Mouse (Mus musculus) heart, postnatal 10 days (tissue): ENCODE data around the gene Ano1. TPM values are rescaled to one million over a fixed set of nuclear protein-coding genes. Genes with fewer than 3 reads are reported as not detected.

Experiments used
- DNase-seq, 2 experiments: peaks; one replicate each; pipeline ENCODE4 v3.0.0; 2021
- intact Hi-C: fragments of 180-260 bp; cut with DNase I; formaldehyde crosslinking; loops from one replicate; pipeline ENCODE4 v1.15.1; 2025
- total RNA-seq, 2 experiments: library from RNA; stranded (reverse); gene quantifications; 2 replicates each; pipeline ENCODE4 v1.2.3; 2021

Gene Ano1
- total RNA-seq, 2 experiments from 2014 or later: 18.9 to 24.6 TPM

DNA sequence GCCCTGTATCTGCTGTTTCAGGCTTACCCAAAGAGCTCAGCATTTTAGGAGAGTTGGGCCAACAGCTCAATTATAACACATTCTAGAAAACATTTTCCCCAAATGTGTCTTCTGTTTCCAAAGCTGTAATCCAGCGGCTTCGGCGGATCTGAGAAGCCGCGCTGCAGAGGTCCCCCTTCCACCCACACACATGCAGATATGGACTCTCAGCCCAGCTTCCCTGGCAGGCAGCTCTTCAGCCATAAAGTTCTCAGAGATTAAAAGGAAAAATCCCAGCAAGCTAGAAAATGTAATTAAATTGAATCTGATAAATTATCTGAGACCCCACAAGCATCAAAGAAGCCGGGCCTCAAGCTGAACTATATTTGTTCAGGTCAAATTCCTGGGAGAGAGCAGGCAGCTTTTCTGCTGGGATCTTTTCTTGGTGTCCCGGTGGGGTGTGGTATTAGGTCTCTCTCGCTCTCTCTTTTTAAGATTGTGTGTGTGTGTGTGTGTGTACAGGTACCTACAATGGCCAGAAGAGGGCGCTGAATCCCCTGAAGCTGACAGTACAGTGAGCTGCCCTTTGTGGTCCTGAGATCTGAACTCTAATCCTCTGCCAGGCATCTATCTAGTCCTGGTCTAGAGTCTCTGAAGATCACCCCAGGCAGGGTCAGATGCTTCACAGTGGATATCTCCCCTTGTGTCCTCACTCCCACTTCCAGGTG, 95.4 kb downstream of the Ano1 start:
- intact Hi-C loops: no loop called here
- no peak for DNase-seq

DNA sequence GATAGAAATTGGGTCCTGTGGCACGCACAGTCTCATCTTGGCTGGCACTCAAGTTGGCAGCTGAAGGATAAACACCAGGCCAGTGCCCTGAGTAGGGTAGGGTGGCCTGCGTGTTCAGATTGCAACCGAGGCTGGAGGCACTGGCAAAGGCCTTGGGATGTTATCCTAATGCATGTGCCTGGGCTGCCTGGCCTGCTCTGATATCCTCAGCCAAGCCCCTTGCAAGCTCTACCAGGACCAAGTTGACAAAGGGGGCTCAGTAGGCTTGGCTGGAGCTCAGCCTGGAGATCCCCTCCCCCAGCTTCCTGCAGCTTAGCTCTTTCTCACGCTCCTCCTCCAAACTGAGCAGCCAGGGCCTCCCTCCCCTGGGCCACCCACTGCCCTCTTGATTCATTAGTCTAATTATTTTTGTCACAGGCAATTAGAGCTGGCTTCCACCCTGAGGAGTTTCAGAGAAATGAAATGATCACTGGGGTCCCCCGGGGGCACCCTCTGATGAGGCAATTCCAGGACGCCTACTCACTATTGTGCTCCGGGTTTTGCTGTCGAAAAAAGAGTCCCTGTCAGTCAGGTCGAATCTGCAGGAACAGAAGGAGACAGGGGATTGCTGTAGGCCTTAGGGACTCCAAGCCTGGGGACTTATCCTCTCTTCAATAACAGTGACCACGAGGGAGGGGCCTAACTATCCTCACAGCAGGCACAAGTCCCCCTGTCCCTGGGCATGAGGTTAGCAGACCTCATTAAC, 97.9 kb downstream of the Ano1 start:
- DNase-seq: peak; percentile 52 to 53
- intact Hi-C loops: no loop called here

DNA sequence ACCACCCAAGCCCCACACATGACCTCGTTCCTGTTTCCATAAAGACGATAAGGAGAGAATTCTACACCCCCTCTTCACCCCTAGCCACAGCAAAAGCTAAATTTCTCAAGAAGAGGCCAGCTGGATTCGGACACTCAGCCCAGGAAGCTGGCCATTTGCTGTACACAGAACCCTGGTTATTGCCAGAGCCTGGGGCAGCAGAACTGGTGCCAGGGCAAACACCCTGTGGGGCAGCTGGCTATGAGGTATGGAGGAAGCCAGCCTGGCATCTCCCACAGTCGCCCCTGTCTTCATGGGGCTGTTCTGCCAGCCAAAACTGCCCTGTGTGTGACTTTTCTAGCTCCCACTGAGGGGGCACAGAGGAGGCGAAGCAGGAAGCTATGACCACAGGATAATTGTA, 104.2 kb downstream of the Ano1 start:
- peak in 1 of 2 experiments; percentile 7 for DNase-seq
- intact Hi-C loops: no loop called here

DNA sequence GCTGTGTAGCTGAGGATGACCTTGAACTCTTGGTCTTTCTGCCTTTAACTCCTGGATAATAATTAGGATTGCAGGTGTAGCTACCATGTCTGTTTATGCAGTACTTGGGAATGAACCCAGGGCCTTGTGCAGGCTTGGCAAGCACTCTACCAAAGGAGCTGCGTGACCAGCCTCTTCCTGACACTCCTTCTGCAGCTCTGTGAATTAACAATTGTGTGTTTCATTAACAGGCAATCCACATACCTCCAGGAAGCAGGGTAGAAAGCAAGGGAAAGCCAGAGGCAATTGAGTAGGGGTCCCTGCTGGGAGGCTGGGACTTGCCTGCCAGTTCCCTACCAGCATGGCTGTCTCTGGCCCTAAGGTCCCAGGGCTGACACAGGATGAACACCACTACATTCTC, 111.0 kb downstream of the Ano1 start:
- no peak for DNase-seq
- intact Hi-C loops: no loop called here

DNA sequence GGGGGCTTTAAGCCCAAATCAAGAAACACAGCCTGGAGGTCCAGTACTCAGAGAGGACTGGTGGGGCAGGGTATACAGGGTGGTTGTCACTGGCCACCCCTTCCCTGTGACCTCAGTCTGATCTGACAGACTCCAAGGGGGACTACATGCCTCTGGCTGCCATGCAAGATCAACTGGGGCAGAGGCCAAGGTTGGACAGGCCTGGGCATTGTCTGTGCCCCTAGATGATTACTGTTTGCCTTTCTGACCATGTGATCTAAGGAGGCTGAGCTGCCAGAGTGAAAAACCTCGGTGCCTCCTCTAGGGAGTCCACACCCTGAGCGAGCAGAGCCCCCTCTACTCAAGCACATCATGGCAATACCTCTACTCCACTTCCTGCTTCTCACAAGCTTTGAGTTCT, 115.8 kb downstream of the Ano1 start:
- no peak for DNase-seq
- intact Hi-C loops: no loop called here

DNA sequence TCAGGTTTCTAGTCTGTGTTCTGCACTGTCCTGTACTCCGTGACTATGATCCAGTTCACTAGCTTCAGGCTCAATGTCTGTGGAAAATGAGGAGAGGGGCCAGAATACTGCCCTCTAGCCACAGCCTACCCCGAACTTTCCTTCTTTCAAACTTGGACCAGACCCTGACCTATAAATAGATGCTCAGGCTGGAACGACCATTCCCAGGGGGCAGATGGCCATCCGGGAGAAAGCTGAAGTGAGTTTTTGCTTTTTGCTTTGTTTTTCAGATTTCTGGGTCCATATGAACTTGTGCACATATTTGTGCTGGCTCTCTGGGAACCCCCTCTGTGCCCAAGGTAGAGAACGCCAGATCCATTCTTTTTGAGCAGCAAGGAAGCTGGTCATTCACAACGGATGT, 116.9 kb downstream of the Ano1 start:
- peak; percentile 32 to 40 for DNase-seq
- intact Hi-C loops: no loop called here

DNA sequence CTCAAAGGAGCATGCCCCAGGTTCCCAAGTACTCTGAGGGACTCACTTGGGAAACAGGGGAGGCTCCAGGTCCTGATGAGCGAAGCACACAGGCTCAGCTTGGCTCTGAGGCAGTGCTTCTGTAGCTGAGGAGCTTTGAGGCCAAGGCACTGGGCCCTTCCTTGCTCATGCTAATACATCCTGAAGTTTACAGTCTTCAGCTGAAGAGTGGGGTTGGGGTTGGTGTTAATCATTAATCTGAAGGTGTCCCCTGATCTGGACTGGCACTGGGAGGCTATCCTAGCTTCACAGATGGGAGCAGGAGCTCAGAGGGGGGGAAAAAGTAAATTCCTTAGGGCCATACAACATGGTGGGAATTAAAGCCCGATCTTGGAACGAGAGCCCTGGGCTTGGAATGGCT, 117.3 kb downstream of the Ano1 start:
- no peak for DNase-seq
- intact Hi-C loops: no loop called here

DNA sequence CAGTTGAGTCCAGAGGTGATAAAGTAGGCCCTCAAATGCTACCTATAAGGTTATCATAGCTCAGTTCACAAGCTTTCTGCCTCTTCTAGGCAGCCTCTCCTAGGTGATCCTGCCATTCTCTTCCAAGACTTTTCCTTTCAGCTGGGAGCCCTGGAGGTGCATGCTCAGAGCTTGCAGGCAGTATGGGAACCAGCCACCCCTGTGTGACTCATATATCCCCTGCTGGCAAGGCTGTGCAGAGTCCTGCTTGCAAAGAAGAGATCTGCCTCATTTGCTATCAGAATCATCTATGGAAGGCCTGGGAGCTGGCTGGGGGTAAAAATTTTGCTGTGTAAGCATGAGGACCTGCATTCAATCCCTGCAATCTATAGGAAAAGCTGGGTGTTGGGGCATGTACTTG, 119.5 kb downstream of the Ano1 start:
- no peak for DNase-seq
- intact Hi-C loops: no loop called here

DNA sequence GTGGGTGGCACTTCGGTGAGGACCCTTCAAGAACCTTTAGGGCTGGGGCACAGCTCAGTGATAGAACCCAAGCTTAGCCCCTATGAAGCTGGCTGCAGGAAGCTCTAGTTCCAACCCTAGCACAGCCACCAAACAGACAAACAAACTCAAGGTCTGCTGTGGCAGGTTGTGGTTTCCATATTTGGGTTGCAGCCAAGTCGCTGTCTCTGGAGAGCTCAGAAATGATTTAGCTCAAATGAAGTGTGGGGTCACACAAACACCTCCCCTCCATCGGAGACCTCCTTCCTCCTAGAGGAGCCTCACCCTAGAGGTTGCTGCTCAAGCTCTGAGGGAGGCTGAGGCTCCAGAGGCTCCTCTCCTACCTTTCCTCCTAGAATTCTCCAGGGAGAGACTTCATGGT, 121.2 kb downstream of the Ano1 start:
- intact Hi-C loops: no loop called here
- no peak for DNase-seq

DNA sequence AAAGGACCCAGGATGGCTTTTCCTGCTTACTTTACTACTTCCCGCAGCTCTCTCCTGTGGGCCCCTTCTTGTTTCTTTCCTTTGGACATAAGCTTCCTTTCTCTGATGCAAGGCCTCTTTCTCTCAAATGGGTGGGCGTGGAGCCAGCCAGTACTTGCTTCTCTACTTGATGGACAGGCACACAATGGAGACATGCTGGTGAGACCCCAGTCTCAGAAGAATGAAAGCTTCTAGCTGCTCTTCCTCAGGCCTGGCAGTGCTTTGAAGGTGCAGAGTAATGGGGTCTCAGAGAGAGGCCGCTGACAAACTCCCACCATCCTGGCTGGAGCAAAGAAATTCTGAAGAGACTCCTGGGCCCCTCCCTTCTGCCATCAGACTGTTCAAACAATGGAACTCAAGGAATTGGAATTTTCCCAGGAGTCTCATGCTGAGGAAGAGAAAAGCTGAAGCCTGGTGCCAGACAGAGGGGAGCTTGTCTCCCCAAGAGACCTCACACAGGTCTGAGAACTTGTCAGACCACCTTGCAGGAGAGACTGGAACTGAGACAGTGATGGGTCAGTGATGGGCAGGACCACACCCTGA, 123.3 kb downstream of the Ano1 start:
- intact Hi-C loops: no loop called here
- DNase-seq: no peak

DNA sequence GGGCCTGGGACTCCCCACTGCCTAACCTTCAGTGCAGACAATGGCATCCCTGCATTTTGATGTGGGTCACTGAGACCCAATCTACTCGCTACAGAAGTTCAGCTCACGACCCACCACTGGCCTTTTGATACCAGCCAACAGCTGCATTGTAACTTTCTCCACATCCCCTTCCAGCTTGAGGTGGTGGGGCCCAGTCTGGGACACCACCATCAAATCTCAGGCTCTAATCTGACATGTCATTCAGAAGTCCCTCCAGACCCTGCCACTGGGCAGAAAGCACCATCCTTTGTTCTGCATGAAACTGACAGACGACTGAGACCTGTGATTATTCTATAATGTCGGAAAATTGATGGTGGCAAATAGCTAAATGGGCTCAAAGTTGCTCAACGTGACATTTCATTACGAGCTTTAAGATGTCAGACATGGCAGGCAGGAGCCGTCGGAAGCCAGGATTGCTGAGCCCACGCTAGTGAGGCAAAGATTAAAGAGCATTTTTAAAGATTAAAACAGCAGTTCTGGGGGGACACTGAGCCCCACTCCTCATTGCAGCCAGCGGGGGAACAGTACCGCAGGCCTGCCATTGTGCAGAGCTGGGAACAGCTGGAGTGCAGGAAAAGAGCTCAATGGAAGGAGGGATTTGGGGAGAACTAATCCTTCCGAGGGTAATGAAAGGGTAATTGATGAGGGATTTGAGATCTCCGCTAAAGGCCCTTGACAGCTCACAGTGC, 124.0 kb downstream of the Ano1 start:
- no peak for DNase-seq
- intact Hi-C loops: no loop called here

DNA sequence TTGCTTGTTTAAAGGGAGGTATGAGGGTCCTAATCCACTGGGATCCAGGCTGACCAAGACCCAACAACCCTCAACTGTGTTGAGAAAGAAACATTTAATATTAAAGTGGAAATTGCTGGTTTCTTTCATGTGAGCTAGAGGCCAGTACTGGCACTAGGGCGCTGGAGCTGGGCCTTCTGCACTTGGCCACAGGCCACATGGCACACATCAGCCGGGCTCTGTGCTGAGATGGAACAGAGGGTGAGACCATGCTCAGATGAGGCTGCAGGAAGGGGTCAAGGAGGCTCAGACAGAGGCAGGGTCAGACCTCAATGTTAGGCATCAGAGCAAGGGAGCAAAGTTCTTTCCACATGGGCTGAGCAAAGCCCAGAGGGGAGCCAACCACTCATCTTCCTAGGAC, 125.7 kb downstream of the Ano1 start:
- intact Hi-C loops: no loop called here
- peak in 1 of 2 experiments; percentile 25 for DNase-seq

DNA sequence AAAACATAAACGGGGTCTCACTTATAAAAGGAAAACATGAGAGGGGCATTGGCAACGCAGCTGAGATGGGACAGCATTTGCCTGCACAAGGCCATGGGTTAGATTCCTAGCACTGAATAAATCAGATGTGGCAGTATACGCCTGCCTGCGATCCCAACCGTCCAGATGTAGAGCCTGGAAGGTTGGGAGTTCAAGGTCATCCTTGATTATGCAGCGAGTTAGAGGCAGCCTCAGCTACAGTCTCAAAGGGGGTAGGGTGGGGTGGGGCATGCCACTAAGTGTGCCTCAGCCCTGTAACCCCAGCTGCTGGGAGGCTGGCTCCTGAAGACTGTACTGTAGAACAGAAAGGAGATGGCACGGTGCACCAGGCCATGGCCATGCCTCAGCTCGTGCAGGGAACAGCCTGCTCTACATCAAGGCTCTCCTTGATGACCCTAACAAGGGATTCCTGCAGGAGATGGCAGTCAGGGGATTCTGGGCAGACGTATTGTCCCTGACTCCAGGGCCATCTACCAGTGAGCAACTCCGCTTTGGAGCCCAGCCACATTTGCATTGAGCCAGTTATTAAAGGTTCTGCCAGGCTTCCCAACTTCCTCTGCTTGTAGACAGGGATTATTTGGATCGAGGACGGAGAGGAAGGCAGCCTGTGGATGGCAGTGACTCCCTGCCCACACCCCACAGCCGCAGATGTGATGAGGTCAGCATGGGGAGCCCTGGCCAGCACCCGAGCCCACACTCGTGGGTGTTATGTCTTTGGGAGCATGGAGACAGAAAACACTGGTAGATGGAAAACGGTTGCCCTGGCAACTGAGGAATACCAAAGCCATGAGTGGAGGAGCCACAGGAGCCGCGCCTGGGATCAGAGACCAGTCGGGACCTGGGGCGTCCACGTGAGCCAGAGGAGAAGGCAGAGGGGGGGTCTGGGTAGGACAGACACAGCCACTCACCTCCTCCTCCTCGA, 130.8 kb downstream of the Ano1 start:
- intact Hi-C loops: no loop called here
- DNase-seq: peak in 1 of 2 experiments; percentile 18

DNA sequence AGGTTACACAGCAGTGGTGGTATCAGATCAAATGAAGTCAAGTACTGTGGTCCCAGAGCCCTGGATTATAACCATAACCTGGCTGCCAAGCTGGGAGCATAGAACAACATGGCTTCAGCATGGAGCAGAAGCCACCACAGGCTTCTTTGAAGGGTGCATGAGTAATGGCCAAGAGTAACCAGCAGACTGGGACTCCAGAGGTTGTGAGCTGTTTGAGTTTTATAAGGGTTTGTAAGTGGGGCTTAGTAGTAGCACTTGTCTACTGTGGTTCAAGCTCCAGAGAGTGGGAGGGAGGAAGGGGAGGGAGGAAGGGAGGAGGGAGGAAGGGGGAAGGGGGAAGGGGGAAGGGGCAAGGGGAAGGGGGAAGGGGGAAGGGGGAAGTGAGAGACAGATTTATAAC, 131.5 kb downstream of the Ano1 start:
- intact Hi-C loops: no loop called here
- no peak for DNase-seq

DNA sequence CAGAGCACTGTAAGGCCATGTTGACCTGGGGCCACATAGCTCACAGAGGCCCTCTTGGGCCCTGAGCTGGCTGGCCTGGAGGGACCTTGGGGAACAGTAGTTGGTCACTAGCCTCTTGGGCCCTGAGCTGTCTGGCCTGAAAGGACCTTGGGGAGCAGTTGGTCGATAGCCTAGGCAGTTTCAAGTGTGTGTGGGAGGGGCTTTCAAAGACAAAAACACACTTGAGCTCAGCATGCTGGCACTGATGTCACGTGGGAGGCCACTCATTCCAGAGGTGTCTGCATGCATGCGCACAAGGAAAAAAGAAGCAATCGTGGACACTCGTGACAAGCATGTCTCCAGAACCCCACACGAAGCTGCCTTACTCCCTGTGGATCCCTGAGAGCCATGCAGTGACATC, 136.4 kb downstream of the Ano1 start:
- intact Hi-C loops: no loop called here
- DNase-seq: peak; percentile 23 to 24

DNA sequence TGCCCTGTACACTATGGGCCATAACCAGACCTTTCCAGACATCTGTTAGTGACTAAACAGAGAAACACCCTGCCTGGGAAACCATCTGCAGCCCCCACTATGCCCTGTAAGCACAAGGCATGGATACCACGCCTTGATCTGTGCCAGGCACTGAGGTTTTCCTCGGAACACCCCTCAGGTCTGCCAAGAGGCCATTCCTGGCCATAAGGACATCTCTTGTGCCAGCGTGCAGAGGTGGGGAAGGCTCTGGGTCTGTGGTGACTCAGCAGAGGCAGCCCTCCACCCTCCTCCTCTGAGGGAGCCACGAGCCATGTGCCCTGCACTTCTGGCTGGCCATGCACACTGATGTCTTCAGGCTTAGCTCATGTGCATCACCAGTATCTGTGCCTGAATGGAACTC, 138.9 kb downstream of the Ano1 start:
- no peak for DNase-seq
- intact Hi-C loops: no loop called here

DNA sequence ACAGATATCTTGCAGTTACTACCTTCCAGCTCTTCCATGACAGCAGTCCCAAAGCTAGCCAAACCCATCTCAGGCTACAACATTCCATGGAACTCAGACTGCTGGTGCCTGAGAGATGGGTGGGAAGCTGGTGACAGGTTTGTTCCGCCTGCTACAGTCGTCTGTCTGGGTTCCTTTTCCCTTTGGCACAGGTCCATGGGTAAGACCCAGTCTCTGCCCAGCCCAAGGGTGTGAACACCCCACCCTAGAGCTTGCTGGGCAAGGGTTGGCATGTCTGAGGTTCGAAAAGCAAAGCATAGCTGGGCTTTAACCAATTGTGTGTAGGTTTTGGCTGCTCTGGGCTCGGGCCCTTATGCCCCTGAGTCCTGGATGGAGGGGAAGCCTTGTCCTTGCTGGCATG, 139.4 kb downstream of the Ano1 start:
- intact Hi-C loops: no loop called here
- no peak for DNase-seq

DNA sequence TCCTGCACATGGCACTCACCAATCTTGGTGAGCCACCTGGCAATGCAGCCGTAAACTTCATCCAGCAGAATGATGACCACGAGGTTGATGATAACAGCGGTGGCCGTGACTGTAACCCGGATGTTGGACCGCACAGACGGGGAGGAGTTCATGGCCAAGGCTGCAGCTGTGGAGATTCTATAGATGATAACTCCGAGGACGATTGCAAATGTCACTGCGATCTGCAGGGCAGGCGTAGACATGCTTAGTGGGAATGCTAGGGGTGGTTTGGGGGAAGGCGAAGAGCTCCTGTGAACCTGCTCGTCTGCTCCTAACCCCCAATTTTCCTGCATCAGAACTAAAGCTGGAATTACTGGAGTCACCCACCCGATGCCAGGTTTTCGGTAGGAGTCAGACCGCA, 140.2 kb downstream of the Ano1 start:
- intact Hi-C loops: no loop called here
- no peak for DNase-seq

DNA sequence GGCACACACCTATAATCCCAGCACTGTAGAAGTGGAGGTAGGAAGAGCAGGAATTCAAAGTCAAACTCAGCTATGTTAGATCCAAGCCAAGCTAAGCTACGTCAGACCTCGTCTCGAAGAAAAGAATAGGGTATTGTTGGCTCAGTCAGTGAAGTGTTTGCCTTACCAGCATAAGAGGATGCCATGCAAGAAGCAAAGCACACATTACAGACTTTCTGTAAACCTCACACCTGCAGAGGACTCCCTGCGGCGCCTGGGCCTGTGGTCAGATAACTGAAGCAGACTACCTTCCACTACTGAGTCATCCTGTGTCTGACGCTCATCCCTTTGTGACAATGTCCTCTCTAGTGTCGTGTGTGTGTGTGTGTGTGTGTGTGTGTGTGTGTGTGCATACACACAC, 142.2 kb downstream of the Ano1 start:
- intact Hi-C loops: no loop called here

DNA sequence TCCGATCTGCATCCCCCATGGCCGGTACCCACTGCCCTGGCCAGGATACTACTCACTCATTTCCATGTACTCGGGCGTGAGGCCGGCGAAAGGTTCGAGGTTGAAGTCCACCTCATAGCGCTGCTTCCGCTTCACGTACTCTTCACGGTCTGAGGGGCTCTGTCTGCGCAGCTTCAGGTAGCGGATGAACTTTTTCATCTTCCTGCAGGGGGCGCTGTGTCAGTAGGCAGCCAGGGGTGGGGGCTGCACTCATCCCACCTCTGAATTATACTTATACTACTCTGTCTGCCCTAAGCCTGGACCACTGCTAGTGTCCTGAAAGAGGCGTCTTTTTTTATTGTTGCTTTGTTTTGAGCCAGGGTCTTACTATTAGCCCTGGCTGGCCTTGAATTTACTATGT, 143.9 kb downstream of the Ano1 start:
- DNase-seq: no peak
- intact Hi-C loops: no loop called here

More for the DNA sequence above, 142.2 kb downstream of the Ano1 start:
- no peak for DNase-seq
